Mouse (Mus musculus) lung, adult 2 months (tissue): Measurements from ENCODE around the gene N4bp2l2.
"Not testable (repeated sequence)": the region's sequence is repeated elsewhere in the genome, so short reads cannot be mapped to it uniquely, and the experiment has no call there.

Experiments used
- CTCF ChIP-seq: fragments of 200-500 bp; IDR thresholded peaks from 2 replicates; pipeline ENCODE4 v1.5.1; 2011; ENCODE audit warnings: mild to moderate bottlenecking, low read length, control low read depth; ENCODE audit not compliant: insufficient read depth
- POLR2A ChIP-seq: fragments of 200-500 bp; IDR thresholded peaks from 2 replicates; pipeline ENCODE4 v1.6.1; 2011; ENCODE audit warnings: low read depth, mild to moderate bottlenecking, control low read depth, low read length, borderline replicate concordance; ENCODE audit errors: extremely low read depth

DNA sequence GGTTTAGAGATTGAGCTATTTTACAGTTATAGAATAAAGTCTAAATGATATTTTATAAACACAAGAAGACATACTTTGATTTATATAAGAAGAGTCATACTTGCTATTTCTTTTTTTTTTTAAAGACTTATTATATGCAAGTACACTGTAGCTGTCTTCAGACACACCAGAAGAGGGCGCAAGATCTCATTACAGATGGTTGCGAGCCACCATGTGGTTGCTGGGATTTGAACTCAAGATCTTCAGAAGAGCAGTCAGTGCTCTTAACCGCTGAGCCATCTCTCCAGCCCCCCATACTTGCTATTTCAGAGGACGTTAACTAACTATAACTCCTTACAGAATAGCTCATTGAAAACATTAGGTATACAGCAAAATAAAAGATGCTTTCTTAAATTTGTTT is 22.6 kb downstream of the N4bp2l2 start:
- TF ChIP-seq CTCF, POLR2A: not testable (repeated sequence)
